Mouse (Mus musculus): ENCODE results near the gene Slc10a7.

The Slc10a7 gene

GRCm38 (mm10) chr8:78734721-78735517 lies 225.8 kb downstream of the Slc10a7 start:
- no peak for DNase-seq (ENCODE audit: low spot score in 2 of 2)

GRCm38 (mm10) chr8:78738304-78738703 lies 229.2 kb downstream of the Slc10a7 start:
- DNase-seq (ENCODE audit: low spot score in 2 of 2): no peak

GRCm38 (mm10) chr8:78740936-78741335 lies 231.8 kb downstream of the Slc10a7 start:
- no peak for DNase-seq (ENCODE audit: low spot score in 2 of 2)

- no peak for DNase-seq (ENCODE audit: low spot score in 2 of 2)
Measured at GRCm38 (mm10) chr8:78741496-78741895, 232.3 kb downstream of the Slc10a7 start.

- no peak for DNase-seq (ENCODE audit: low spot score in 2 of 2)
Measured at GRCm38 (mm10) chr8:78741965-78742364, 232.8 kb downstream of the Slc10a7 start.

- DNase-seq (ENCODE audit: low spot score in 2 of 2): peak; percentile 18 to 36
Measured at GRCm38 (mm10) chr8:78742453-78742852, 233.3 kb downstream of the Slc10a7 start.

- no peak for DNase-seq (ENCODE audit: low spot score in 2 of 2)
Measured at GRCm38 (mm10) chr8:78747052-78747451, 237.9 kb downstream of the Slc10a7 start.

- DNase-seq (ENCODE audit: low spot score in 2 of 2): no peak
Measured at GRCm38 (mm10) chr8:78748701-78749100, 239.6 kb downstream of the Slc10a7 start.

- no peak for DNase-seq (ENCODE audit: low spot score in 2 of 2)
Measured at GRCm38 (mm10) chr8:78749861-78750825, 241.0 kb downstream of the Slc10a7 start.

- DNase-seq (ENCODE audit: low spot score in 2 of 2): no peak
Measured at GRCm38 (mm10) chr8:78751151-78751550, 242.0 kb downstream of the Slc10a7 start.

- no peak for DNase-seq (ENCODE audit: low spot score in 2 of 2)
Measured at GRCm38 (mm10) chr8:78754986-78755385, 245.8 kb downstream of the Slc10a7 start.

- DNase-seq (ENCODE audit: low spot score in 2 of 2): no peak
Measured at GRCm38 (mm10) chr8:78759139-78759538, 250.0 kb downstream of the Slc10a7 start.

GRCm38 (mm10) chr8:78764976-78765375 lies 255.8 kb downstream of the Slc10a7 start:
- DNase-seq (ENCODE audit: low spot score in 2 of 2): no peak

GRCm38 (mm10) chr8:78765556-78765955 lies 256.4 kb downstream of the Slc10a7 start:
- no peak for DNase-seq (ENCODE audit: low spot score in 2 of 2)

GRCm38 (mm10) chr8:78770584-78770983 lies 261.4 kb downstream of the Slc10a7 start:
- DNase-seq (ENCODE audit: low spot score in 2 of 2): no peak

GRCm38 (mm10) chr8:78771256-78771655 lies 262.1 kb downstream of the Slc10a7 start:
- no peak for DNase-seq (ENCODE audit: low spot score in 2 of 2)

- DNase-seq (ENCODE audit: low spot score in 2 of 2): no peak
Measured at GRCm38 (mm10) chr8:78776816-78777215, 267.7 kb downstream of the Slc10a7 start.
